Mouse (Mus musculus) erythroblast, embryonic 14.5 days (primary cell): ENCODE data around the gene Dars2. TPM values are rescaled to one million over a fixed set of nuclear protein-coding genes. Genes with fewer than 3 reads are reported as not detected.
"Not testable (repeated sequence)": the region's sequence is repeated elsewhere in the genome, so short reads cannot be mapped to it uniquely, and the experiment has no call there.

ENCODE experiments used
- H3K27me3 ChIP-seq: 2 replicates; pipeline ENCODE4 v1.6.1; 2012; ENCODE audit warnings: inconsistent platforms; ENCODE audit not compliant: control insufficient read depth
- H3K36me3 ChIP-seq: 2 replicates; pipeline ENCODE4 v1.6.1; 2012; ENCODE audit warnings: mild to moderate bottlenecking, inconsistent platforms; ENCODE audit not compliant: control insufficient read depth
- H3K4me1 ChIP-seq: 2 replicates; pipeline ENCODE4 v1.6.1; 2012; ENCODE audit warnings: inconsistent platforms; ENCODE audit not compliant: control insufficient read depth
- H3K4me3 ChIP-seq: replicated peaks from 2 replicates; pipeline ENCODE3; 2012; ENCODE audit warnings: moderate library complexity, mild to moderate bottlenecking, inconsistent platforms
- H3K9me3 ChIP-seq: 2 replicates; pipeline ENCODE4 v1.6.1; 2012; ENCODE audit warnings: low read length, inconsistent platforms, mixed read lengths; ENCODE audit not compliant: control insufficient read depth
- GATA1 ChIP-seq: IDR thresholded peaks from 2 replicates; pipeline ENCODE4 v1.6.1; 2012; ENCODE audit warnings: low read length, inconsistent platforms, mixed read lengths
- TAL1 ChIP-seq: IDR thresholded peaks from 3 replicates; pipeline ENCODE4 v1.6.1; 2012; ENCODE audit warnings: low read length, inconsistent platforms, mixed read lengths
- polyA plus RNA-seq: library from polyadenylated mRNA; stranded (reverse); fragments of >175 nt; gene quantifications from 2 replicates; pipeline ENCODE4 v1.2.3, GENCODE M21; 2012

Dars2 gene
- polyA plus RNA-seq, 1 experiment, result 0.21 TPM

DNA sequence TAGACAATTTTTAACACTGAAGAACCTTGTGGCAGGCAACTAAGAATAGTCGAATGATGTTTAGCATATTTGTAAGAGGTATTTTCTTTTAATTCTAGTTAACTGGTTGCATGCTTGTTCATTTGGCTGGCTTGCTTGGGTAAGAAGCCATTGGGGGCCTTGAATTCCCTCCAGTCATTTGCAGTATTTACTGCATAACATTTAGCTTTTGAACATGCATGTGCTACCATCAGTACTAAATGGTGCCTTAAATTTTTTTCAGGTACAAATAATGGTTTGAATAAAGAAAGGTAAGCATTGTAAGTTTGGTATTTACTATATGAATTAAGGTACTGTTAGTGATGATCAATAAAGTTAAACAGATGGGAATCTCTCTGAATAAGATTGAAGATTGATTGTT, 33.4 kb downstream of the Dars2 start:
- TF ChIP-seq GATA1, result no peak
- TF ChIP-seq TAL1, result no peak
- H3K36me3 ChIP-seq, result peaks cover 74% of the 10 kb centered on the region
- no peaks in the 10 kb centered on the region for H3K9me3 ChIP-seq
- H3K4me3 ChIP-seq, result peak overlapping the region; percentile 97
- no peaks in the 10 kb centered on the region for H3K27me3 ChIP-seq
- H3K4me1 ChIP-seq, result peaks cover 66% of the 10 kb centered on the region

DNA sequence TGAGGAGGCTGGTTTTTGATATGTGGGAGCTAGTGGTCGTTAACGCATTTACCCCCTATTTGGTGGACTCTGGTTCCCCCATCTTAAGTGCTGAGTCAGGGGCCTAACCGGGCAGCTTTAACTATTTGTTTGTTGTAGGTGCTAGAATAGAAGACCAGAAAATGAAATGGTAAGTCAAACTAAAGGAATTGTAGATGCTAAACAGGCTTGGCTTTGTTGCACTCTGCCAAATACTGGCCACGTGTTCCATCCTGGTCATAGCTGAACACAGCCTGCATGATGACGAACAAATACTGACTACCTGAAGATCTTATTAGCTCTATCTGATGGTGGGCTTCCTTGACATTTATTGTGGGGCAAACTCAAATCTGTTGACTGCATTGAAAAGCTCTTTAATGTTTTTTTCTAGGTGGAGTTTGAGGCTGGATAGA, 34.0 kb downstream of the Dars2 start:
- Histone ChIP-seq H3K4me1 (peaks cover 71% of the 10 kb centered on the region), H3K27me3 (no peaks in the 10 kb centered on the region), H3K36me3 (peaks cover 74% of the 10 kb centered on the region), H3K9me3 (no peaks in the 10 kb centered on the region), H3K4me3 (peak overlapping the region; percentile 97)
- TF ChIP-seq GATA1 (no peak), TAL1 (no peak)

DNA sequence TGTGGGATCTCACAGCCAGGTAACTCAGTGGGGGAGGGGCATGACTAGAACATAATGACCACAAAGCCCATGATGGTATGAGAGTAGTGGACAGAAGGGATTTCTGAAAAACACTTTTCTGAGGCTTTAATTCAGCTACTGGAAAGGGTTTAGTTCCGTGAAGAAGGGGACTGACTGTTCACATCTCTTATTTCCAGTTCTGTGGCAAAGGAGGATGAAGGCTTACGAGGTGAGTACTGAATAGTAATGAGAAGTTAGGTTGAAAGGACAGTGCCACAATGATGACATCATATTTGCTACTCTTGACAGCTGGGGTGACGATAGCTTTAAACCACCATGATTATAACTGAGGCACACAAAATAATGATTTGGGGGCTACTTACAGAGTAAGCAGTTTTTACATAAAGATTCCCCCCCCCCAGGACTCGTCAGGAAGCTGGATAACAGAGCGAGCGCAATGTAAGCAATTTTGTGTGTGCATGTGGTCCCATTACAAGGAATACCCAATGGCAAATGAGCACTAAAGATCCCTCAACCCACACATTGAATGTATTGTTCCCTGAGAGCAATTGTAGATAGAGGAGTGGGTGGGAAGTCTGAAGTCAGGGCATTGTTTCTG, 34.6 kb downstream of the Dars2 start:
- H3K36me3 ChIP-seq, result peaks cover 72% of the 10 kb centered on the region
- no peaks in the 10 kb centered on the region for H3K9me3 ChIP-seq
- peak overlapping the region; percentile 97 for H3K4me3 ChIP-seq
- H3K4me1 ChIP-seq, result peaks cover 71% of the 10 kb centered on the region
- no peaks in the 10 kb centered on the region for H3K27me3 ChIP-seq
- TF ChIP-seq GATA1 (no peak), TAL1 (no peak)

DNA sequence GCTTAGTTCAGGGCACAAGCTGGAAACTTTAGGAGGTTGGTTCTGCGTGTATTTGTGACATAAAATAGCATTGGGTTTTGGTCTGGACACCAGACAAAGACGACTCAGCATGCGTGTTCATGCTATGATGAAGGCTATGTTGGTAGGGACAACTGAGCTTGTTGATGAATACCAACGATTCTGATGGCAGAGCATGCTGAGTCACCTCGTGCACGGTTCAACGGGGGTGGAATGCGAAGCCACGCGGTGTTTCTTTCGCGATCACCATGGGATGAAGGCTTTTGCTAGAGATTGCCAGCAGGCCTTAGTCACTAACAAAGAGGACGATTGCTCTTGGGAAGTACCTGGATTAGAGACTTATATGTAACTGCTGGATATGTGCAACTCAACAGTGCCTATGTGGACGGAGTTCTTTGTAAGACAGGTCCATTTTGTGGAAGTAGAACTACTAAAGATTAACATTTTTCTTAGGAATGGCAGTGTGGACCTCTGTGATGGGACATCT, 35.1 kb downstream of the Dars2 start:
- peak overlapping the region; percentile 97 for H3K4me3 ChIP-seq
- H3K27me3 ChIP-seq, result no peaks in the 10 kb centered on the region
- peaks cover 72% of the 10 kb centered on the region for H3K4me1 ChIP-seq
- peaks cover 67% of the 10 kb centered on the region for H3K36me3 ChIP-seq
- no peaks in the 10 kb centered on the region for H3K9me3 ChIP-seq
- no peak for TF ChIP-seq TAL1
- no peak for TF ChIP-seq GATA1

DNA sequence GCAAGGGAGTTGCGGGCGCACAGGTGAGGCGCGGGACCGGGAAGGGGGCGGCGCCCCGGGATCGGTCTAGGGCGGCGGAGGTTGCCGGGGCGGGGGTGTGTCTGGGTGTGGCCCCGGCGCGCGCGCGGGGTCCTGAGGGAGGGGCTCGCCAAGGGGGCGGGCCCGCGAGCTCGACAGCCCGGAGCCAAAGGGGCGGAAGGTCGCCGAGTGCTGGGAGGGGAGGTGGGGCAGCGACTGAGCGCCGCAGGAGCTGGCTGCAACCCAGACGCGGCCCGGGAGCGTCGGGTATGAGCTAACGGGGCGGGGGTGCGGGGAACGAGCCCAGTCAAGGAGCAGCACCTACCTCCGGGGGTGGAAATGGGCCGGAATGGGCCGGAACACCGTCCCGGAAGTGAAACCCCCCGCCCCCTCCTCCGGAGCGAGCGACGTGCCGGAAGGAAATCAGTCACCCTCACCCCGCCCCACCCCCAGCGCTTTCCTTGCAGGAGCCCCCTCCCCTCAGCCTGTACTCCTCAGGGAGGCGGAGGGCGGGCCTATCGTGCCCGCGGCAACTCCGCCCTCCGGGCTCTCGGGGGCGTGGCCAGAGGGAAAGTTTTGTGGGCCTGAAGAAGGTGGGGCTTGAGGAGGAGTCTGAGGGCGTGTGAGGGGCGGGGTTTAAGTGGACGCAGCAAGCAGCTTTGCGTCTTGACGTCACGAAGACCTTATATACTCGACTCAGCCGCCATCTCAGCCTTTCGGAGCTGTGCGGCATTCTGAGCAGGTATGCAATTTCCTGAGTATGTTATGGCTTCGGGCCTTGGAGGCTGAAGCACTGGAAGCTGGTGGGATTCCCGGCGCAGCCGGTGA, 35.8 kb downstream of the Dars2 start, which contains the start of gene Zbtb37:
Zbtb37 (minus strand) TSS at position 415 of the 846 bp plus-strand sequence.
- H3K4me3 ChIP-seq, result peak within 1 kb of the TSS; percentile 97
- peaks cover 63% of the 10 kb centered on the region for H3K36me3 ChIP-seq
- peaks cover 68% of the 10 kb centered on the region for H3K4me1 ChIP-seq
- no peaks in the 10 kb centered on the region for H3K27me3 ChIP-seq
- no peaks in the 10 kb centered on the region for H3K9me3 ChIP-seq
- TF ChIP-seq TAL1, result no peak
- no peak for TF ChIP-seq GATA1

DNA sequence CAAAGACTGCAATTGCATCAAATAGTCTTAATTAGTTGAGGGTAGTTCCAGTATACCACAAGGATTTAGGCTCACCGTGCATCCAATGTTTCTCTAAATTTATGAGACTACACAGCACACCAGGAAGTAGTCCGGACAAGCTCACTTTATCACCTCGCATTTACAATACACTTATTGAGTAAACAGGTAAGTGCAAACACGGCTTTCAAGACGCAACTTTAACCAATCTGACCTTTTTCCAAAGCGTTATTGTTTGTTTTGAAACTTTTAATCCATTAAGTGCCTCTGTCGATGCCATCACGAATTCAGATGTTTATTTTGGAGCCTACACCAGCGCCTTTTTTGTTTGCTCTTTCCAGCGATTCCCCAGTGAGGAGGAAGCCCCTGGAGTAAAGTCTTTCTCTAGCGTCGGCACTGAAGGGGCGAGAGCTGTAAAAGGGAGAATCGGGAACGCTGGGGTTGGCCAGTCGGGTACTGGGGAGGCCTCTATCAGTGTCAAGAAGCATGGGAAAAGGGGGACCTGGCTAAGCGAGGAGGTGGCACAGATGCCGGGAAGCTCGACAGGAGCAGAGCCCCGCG, 36.5 kb downstream of the Dars2 start:
- Histone ChIP-seq H3K9me3 (no peaks in the 10 kb centered on the region), H3K27me3 (no peaks in the 10 kb centered on the region), H3K4me1 (peaks cover 63% of the 10 kb centered on the region), H3K36me3 (peaks cover 58% of the 10 kb centered on the region), H3K4me3 (peak overlapping the region; percentile 97)
- TF ChIP-seq TAL1 (no peak), GATA1 (no peak)

DNA sequence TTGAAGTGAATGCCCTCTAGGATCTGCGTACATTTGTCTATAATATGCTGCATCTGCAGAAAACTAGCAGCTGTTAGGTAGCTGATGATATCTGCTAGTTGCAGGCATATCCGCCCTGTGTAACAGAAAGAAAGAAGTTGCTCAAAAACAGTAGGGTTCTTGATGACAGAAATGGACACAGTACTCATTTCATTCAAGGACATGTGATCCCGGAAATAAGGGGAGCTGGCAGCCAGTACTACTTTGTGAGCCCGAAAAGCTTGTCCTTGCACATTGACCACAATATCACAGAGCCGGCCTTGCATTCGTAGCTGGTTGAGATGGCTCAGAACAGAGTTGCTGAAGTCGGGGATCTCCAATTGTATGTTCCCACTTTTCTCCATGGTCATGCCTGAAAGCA, 38.1 kb downstream of the Dars2 start:
- peaks cover 52% of the 10 kb centered on the region for H3K4me1 ChIP-seq
- peaks cover 42% of the 10 kb centered on the region for H3K36me3 ChIP-seq
- H3K4me3 ChIP-seq, result no peak overlapping the region

DNA sequence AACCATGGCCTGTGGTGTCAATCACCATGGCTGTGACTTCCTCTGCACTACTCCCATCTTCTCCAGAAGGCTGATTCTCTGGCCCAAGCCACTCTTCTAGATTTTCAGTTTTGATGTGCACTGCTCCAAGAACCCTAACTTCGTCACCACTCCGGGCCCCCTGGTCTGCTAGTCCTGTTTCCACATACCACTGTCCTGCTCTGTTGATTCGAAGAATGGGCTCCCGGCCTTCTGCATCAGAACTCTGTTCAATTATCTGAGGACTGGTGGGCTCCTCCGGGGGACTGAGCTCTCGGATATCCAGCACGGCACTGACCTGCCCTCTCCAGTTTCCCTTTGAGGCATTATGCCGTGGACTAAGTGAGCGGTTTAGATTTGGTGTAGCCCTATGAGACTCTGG, 38.6 kb downstream of the Dars2 start:
- Histone ChIP-seq H3K36me3 (peaks cover 37% of the 10 kb centered on the region), H3K4me3 (no peak overlapping the region)

More for the DNA sequence above, 38.1 kb downstream of the Dars2 start:
- Histone ChIP-seq H3K9me3 (no peaks in the 10 kb centered on the region), H3K27me3 (no peaks in the 10 kb centered on the region)
- TF ChIP-seq TAL1 (no peak), GATA1 (no peak)

DNA sequence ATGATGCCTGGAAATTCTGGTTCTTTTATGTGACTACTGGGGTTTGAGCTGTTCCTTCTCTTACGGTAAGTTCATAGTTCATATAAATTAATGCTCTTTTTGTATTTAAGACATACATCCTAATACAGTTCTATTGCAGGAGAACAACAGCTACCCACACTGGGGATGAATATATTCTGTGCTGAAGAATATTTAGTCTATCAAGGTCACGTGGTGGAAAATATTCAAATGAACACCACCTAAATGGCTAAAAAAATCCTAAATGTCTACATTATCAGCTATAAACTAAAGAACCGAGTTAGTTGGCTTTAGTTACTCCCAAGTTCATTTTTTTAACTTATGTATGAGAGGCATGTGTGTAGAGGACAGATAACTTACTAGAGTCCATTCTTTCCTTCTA, 40.4 kb downstream of the Dars2 start:
- H3K4me1 ChIP-seq, result peaks cover 33% of the 10 kb centered on the region
- no peaks in the 10 kb centered on the region for H3K9me3 ChIP-seq
- no peaks in the 10 kb centered on the region for H3K27me3 ChIP-seq
- TF ChIP-seq GATA1 (no peak), TAL1 (no peak)
- H3K4me3 ChIP-seq, result no peak overlapping the region
- H3K36me3 ChIP-seq, result peaks cover 20% of the 10 kb centered on the region

More for the DNA sequence above, 38.6 kb downstream of the Dars2 start:
- Histone ChIP-seq H3K4me1 (peaks cover 47% of the 10 kb centered on the region), H3K9me3 (no peaks in the 10 kb centered on the region), H3K27me3 (no peaks in the 10 kb centered on the region)
- no peak for TF ChIP-seq GATA1
- TF ChIP-seq TAL1, result no peak

DNA sequence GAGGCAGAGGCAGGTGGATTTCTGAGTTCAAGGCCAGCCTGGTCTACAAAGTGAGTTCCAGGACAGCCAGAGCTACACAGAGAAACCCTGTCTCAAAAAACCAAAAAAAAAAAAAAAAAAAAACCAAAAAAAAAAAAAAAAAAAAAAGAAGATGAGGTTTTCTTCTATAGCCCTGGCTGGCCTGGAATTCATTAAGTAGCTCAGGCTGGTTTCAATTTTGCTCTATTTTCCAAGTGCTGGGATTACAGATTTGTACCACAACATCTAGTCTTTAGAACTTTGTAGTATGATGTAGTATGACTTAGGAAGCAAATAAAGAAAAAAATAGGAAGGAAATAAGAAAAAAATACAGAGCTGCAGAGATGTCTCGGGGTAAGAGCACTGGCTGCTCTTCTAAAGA, 42.0 kb downstream of the Dars2 start:
- H3K4me1 ChIP-seq, result peaks cover 21% of the 10 kb centered on the region
- H3K4me3 ChIP-seq, H3K9me3 ChIP-seq, H3K27me3 ChIP-seq: not testable (repeated sequence)
- H3K36me3 ChIP-seq, result peaks cover 20% of the 10 kb centered on the region
